ENCODE assay signal across 9 mouse cellular contexts in the genomic region with DNA sequence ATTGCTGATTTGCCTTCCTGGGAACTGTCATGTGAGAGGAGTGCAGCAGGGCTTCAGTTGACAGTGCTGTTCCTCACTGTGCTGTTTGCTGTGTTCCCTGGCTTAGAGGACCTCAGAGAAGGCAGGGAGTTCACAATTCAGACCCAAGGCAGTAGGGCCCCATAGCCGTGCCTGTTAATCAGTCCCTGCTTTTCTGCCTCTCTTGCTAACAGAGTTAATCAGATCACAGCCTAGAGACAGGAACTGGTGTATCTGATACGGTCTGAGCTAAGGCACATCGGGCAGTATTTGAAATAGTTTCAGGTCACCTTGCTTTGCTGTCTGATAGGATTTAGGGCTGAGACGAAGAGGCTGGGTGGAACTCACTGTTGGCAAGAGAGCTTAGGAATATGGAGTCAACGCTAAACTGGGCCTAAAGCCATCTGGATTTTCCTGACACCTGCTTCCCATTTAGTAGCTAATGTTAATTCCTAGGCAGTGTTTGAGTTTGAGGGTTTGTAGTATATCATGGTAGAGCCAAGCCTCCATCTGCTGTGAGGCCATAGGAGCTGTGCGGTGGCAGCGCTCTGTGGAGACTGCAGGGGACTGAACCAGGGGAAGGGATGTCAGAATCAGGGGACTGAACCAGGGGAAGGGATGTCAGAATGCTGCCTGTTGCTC. TPM values are rescaled to one million over a fixed set of nuclear protein-coding genes. Genes with fewer than 3 reads are reported as not detected.
DNase-seq lines count a peak whose midpoint lies in the region; ATAC-seq and TF ChIP-seq lines count a peak whose summit lies in the region.
"Had no signal": no experiment of that assay in that cellular context is flagged by ENCODE, and none has a peak within 500 bp of the region (broad histone marks: within the 10 kb centered on the region; RNA-seq: fewer than 3 reads in every experiment).

No protein-coding gene starts in this region.

- H3K4me2 ChIP-seq in heart, embryonic 12.5 days, result peak overlapping the region; percentile 2; the same call in 1 of the 2 replicates
- 0 out of 2 replicates have a peak overlapping the region, but pooled peaks have one; percentile 6 for H3K4me2 ChIP-seq in embryonic facial prominence, embryonic 15.5 days (replicated peaks)
- peak overlapping the region; percentile 45 for H3K4me2 ChIP-seq in liver, embryonic 14.5 days (ENCODE audit: low read depth)
- H3K4me2 ChIP-seq: midbrain, embryonic 12.5 days had no signal

- no peak; the same call in 1 of the 2 replicates for ATAC-seq in heart, embryonic 12.5 days (ENCODE audit: insufficient number of reproducible peaks, low FRiP score)
- peak; percentile 51; the same call in 1 of the 2 replicates for ATAC-seq in embryonic facial prominence, embryonic 15.5 days (ENCODE audit: insufficient number of reproducible peaks, low FRiP score, low TSS enrichment, low read depth)
- peak; percentile 87 for ATAC-seq in liver, embryonic 14.5 days (ENCODE audit: insufficient read depth)

- intact Hi-C loops in heart, postnatal 10 days (cut with DNase I), result no loop called here

- H3K4me3 ChIP-seq in heart, embryonic 12.5 days, result no peak overlapping the region
- no peak overlapping the region for H3K4me3 ChIP-seq in embryonic facial prominence, embryonic 15.5 days (replicated peaks)
- no peak overlapping the region for H3K4me3 ChIP-seq in liver, embryonic 14.5 days (ENCODE audit: insufficient read depth in 1 of 2, low read depth in 2 of 2, low read length in 2 of 2)
- H3K4me3 ChIP-seq: midbrain, embryonic 12.5 days had no signal

- no peaks in the 10 kb centered on the region for H3K9me3 ChIP-seq in heart, embryonic 12.5 days (replicated peaks)
- H3K9me3 ChIP-seq in embryonic facial prominence, embryonic 15.5 days (replicated peaks), result no peaks in the 10 kb centered on the region
- no peaks in the 10 kb centered on the region for H3K9me3 ChIP-seq in liver, embryonic 14.5 days (ENCODE audit: control insufficient read depth, low read length)
- H3K9me3 ChIP-seq: midbrain, embryonic 12.5 days had no signal

- no peaks in the 10 kb centered on the region for H3K27me3 ChIP-seq in heart, embryonic 12.5 days (replicated peaks)
- no peaks in the 10 kb centered on the region for H3K27me3 ChIP-seq in embryonic facial prominence, embryonic 15.5 days
- H3K27me3 ChIP-seq in liver, embryonic 14.5 days (ENCODE audit: control insufficient read depth, insufficient read depth, low read length), result no peaks in the 10 kb centered on the region
- H3K27me3 ChIP-seq: midbrain, embryonic 12.5 days had no signal

- WGBS in heart, embryonic 12.5 days, result 43% methylated on average over 7 of the region's 7 CpGs
- 13% methylated on average over 7 of the region's 7 CpGs for WGBS in embryonic facial prominence, embryonic 15.5 days
- 30% methylated on average over 7 of the region's 7 CpGs for WGBS in liver, embryonic 14.5 days (ENCODE audit: insufficient replicate concordance)

- DNase-seq in heart, postnatal 10 days, result no peak
- DNase-seq in brain, adult 2 months (ENCODE audit: low read depth, low spot score), result peak; percentile 92
- DNase-seq in liver, embryonic 14.5 days (ENCODE audit: low read depth in 3 of 3, low spot score in 3 of 3), result peak in 1 of 3 experiments; percentile 26
- DNase-seq in ovary, postnatal 10 days (ENCODE audit: low spot score), result no peak
- no peak for DNase-seq in testis, postnatal 14 days (ENCODE audit: low spot score)
- no peak for DNase-seq in adrenal gland, adult 18-20 months (ENCODE audit: low spot score in 2 of 2)

- H3K9ac ChIP-seq in heart, embryonic 12.5 days, result no peak overlapping the region
- no peak overlapping the region for H3K9ac ChIP-seq in embryonic facial prominence, embryonic 15.5 days
- H3K9ac ChIP-seq in liver, embryonic 14.5 days (replicated peaks), result peak overlapping the region; percentile 20; the same call in 1 of the 2 replicates
- H3K9ac ChIP-seq: midbrain, embryonic 12.5 days had no signal

- peaks cover 49% of the 10 kb centered on the region for H3K4me1 ChIP-seq in heart, embryonic 12.5 days (replicated peaks)
- H3K4me1 ChIP-seq in embryonic facial prominence, embryonic 15.5 days, result peaks cover 29% of the 10 kb centered on the region
- peaks cover 26 to 37% of the 10 kb centered on the region in 2 experiments for H3K4me1 ChIP-seq in liver, embryonic 14.5 days (replicated peaks; ENCODE audit: control insufficient read depth in 2 of 2, insufficient read depth in 2 of 2, low read length in 1 of 2)

- H3K27ac ChIP-seq in heart, embryonic 12.5 days (ENCODE audit: poor library complexity, severe bottlenecking), result peak overlapping the region; percentile 24
- H3K27ac ChIP-seq in embryonic facial prominence, embryonic 15.5 days (replicated peaks), result peak overlapping the region; percentile 58
- peak overlapping the region; percentile 7; the same call in 1 of the 2 replicates for H3K27ac ChIP-seq in liver, embryonic 14.5 days
- H3K27ac ChIP-seq: midbrain, embryonic 12.5 days had no signal

- TF ChIP-seq CTCF in liver, embryonic 14.5 days (IDR thresholded peaks at IDR 0.05; ENCODE audit: low read depth), result no peak

- TF ChIP-seq EP300 in liver, embryonic 14.5 days (IDR thresholded peaks at IDR 0.05; ENCODE audit: low read depth), result no peak; the same call in 1 of the 2 replicates

- H3K36me3 ChIP-seq in heart, embryonic 12.5 days, result peaks cover 11% of the 10 kb centered on the region
- peaks cover 7% of the 10 kb centered on the region; the same call in 1 of the 2 replicates for H3K36me3 ChIP-seq in embryonic facial prominence, embryonic 15.5 days
- H3K36me3 ChIP-seq in liver, embryonic 14.5 days (replicated peaks; ENCODE audit: control insufficient read depth, insufficient read depth, low read depth), result no peaks in the 10 kb centered on the region; the same call in 1 of the 2 replicates

RNA-seq across cellular contexts. Expression of gene Gna13, which starts 14.0 kb away (rescaled TPM):
- 21.6 and 27.2 TPM in 2 replicates for polyA plus RNA-seq in heart, embryonic 12.5 days (2016; fragmentation: Nextera tagmentation; extraction: Ambion mirVana)
- 10 to 100 TPM; 45.7 to 48.7 TPM for total RNA-seq in heart, postnatal 10 days (2021)
- 24.8 and 25.6 TPM in 2 replicates for polyA plus RNA-seq in embryonic facial prominence, embryonic 15.5 days (2015; fragmentation: Nextera tagmentation; extraction: Ambion mirVana)
- 7.8 and 9.4 TPM in 2 replicates for polyA plus RNA-seq in liver, embryonic 14.5 days (2012; rRNA removed)
- 13.1 and 15.2 TPM in 2 replicates for polyA plus RNA-seq in liver, embryonic 14.5 days (2014; fragmentation: Nextera tagmentation; extraction: Ambion mirVana)
- total RNA-seq in adrenal gland, adult 18-20 months (2021), result 10 to 100 TPM; 64.8 to 74.8 TPM

RNA-seq across cellular contexts. Expression of gene 9930022D16Rik, which starts 37.1 kb away (rescaled TPM):
- polyA plus RNA-seq in heart, embryonic 12.5 days (2016; fragmentation: Nextera tagmentation; extraction: Ambion mirVana), result not detected in 2 replicates
- not detected for total RNA-seq in heart, postnatal 10 days (2021)
- polyA plus RNA-seq in embryonic facial prominence, embryonic 15.5 days (2015; fragmentation: Nextera tagmentation; extraction: Ambion mirVana), result not detected in 2 replicates
- polyA plus RNA-seq in liver, embryonic 14.5 days (2012; rRNA removed), result not detected in 2 replicates
- not detected in 2 replicates for polyA plus RNA-seq in liver, embryonic 14.5 days (2014; fragmentation: Nextera tagmentation; extraction: Ambion mirVana)
- not detected for total RNA-seq in adrenal gland, adult 18-20 months (2021)
- polyA plus RNA-seq: midbrain, embryonic 12.5 days had no signal

RNA-seq across cellular contexts. Expression of gene Amz2, which starts 49.1 kb away (rescaled TPM):
- polyA plus RNA-seq in heart, embryonic 12.5 days (2016; fragmentation: Nextera tagmentation; extraction: Ambion mirVana), result 32.5 and 33.9 TPM in 2 replicates
- total RNA-seq in heart, postnatal 10 days (2021), result 10 to 100 TPM; 42.9 to 46.8 TPM
- 45.5 and 46.5 TPM in 2 replicates for polyA plus RNA-seq in embryonic facial prominence, embryonic 15.5 days (2015; fragmentation: Nextera tagmentation; extraction: Ambion mirVana)
- 10.0 and 13.1 TPM in 2 replicates for polyA plus RNA-seq in liver, embryonic 14.5 days (2012; rRNA removed)
- 12.2 and 12.6 TPM in 2 replicates for polyA plus RNA-seq in liver, embryonic 14.5 days (2014; fragmentation: Nextera tagmentation; extraction: Ambion mirVana)
- 10 to 100 TPM; 39.7 to 40.8 TPM for total RNA-seq in adrenal gland, adult 18-20 months (2021)

Comparison
In these comparisons a context has a peak if more than half of its experiments do, and no peak if none do; other contexts are left out.
1. H3K27ac ChIP-seq: peak in every context shown above with its lines; median percentile 58 in embryonic facial prominence, embryonic 15.5 days; 24 in heart, embryonic 12.5 days; 7 in liver, embryonic 14.5 days.